Mouse (Mus musculus) embryonic fibroblast, embryonic 13.5 days (primary cell): Measurements from ENCODE around the gene Pard6b.

Experiments
- CTCF ChIP-seq: IDR thresholded peaks from 2 replicates; pipeline ENCODE4 v1.5.1; 2011; ENCODE audit warnings: mild to moderate bottlenecking, control low read depth, low read length, moderate library complexity, borderline replicate concordance; ENCODE audit not compliant: insufficient read depth
- POLR2A ChIP-seq: IDR thresholded peaks from 2 replicates; pipeline ENCODE4 v1.6.1; 2011; ENCODE audit warnings: low read depth, mild to moderate bottlenecking, control low read depth, low read length, moderate library complexity

GRCm38 (mm10) chr2:168031842-168032241, 49.0 kb upstream of the Pard6b start:
- TF ChIP-seq CTCF (no peak), POLR2A (no peak)
